Mouse (Mus musculus) embryonic fibroblast, embryonic 13.5 days (primary cell): Measurements from ENCODE around the gene Mfap4. TPM values are rescaled to one million over a fixed set of nuclear protein-coding genes. Genes with fewer than 3 reads are reported as not detected.

Source experiments
- H3K27ac ChIP-seq: 2 replicates; pipeline ENCODE4 v1.5.1; 2012; ENCODE audit warnings: low read length, control low read depth, inconsistent platforms; ENCODE audit not compliant: insufficient read depth
- H3K4me1 ChIP-seq: 2 replicates; pipeline ENCODE4 v1.6.1; 2011; ENCODE audit warnings: low read length; ENCODE audit not compliant: control insufficient read depth, insufficient read depth
- H3K4me3 ChIP-seq: 2 replicates; pipeline ENCODE4 v1.5.1; 2011; ENCODE audit warnings: mild to moderate bottlenecking, control low read depth, low read length; ENCODE audit not compliant: insufficient read depth
- CTCF ChIP-seq: IDR thresholded peaks from 2 replicates; pipeline ENCODE4 v1.5.1; 2011; ENCODE audit warnings: mild to moderate bottlenecking, control low read depth, low read length, moderate library complexity, borderline replicate concordance; ENCODE audit not compliant: insufficient read depth
- POLR2A ChIP-seq: IDR thresholded peaks from 2 replicates; pipeline ENCODE4 v1.6.1; 2011; ENCODE audit warnings: low read depth, mild to moderate bottlenecking, control low read depth, low read length, moderate library complexity
- polyA plus RNA-seq: library from polyadenylated mRNA; stranded (reverse); fragments of >200 nt; gene quantifications from 2 replicates; pipeline ENCODE4 v1.2.4, GENCODE M21; 2011; ENCODE audit warnings: low read depth; ENCODE audit not compliant: missing spikeins, insufficient read length

The Mfap4 gene
- polyA plus RNA-seq, 1 experiment = 530 TPM

- TF ChIP-seq CTCF (no peak), POLR2A (no peak)
- Histone ChIP-seq H3K4me3 (no peak overlapping the region), H3K4me1 (no peaks in the 10 kb centered on the region), H3K27ac (no peak overlapping the region)
These were observed 21.2 kb upstream of the Mfap4 start for GRCm38 (mm10) chr11:61464071-61464470.

DNA sequence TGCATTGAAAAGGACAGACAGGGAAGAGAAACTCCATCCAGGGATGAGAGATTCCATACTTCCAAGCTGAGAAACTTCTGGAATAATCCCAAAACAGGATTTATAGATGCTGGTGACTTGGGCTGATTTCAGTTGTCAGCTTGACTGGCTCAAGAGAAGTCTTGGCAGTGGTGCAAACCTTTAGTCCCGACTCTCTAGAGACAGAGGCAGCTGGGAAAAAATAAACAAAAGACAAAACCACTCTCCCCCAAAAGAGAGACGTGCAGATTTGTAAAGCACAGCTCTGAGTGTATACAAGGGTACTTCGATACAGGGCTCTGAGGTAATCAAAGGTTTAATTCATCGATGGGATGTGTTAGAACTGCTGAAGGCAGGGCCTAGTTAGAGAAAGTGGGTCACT, 19.8 kb upstream of the Mfap4 start:
- Histone ChIP-seq H3K27ac (no peak overlapping the region), H3K4me3 (no peak overlapping the region), H3K4me1 (no peaks in the 10 kb centered on the region)
- no peak for TF ChIP-seq CTCF
- TF ChIP-seq POLR2A = no peak

DNA sequence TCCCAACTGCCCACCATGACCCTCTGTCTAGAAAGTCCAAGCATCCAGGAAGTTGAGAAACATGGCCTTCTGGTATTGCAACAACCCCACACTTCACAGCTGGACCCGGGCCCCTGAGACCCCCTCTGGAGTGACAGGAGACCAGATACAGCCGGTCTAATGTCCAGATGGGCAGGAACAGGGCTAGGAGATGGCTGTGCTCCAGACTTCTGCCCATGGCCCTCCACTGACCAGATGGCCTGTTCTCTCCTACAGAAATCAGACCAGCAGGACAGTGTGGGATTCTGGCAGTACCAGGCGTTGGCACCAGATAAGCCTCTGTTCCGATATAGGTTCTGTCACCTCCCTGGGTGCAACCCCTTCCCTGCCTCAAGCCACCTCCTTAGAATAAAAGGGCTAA, 16.7 kb upstream of the Mfap4 start:
- no peak for TF ChIP-seq CTCF
- H3K4me1 ChIP-seq = no peaks in the 10 kb centered on the region
- H3K4me3 ChIP-seq = no peak overlapping the region
- H3K27ac ChIP-seq = no peak overlapping the region

DNA sequence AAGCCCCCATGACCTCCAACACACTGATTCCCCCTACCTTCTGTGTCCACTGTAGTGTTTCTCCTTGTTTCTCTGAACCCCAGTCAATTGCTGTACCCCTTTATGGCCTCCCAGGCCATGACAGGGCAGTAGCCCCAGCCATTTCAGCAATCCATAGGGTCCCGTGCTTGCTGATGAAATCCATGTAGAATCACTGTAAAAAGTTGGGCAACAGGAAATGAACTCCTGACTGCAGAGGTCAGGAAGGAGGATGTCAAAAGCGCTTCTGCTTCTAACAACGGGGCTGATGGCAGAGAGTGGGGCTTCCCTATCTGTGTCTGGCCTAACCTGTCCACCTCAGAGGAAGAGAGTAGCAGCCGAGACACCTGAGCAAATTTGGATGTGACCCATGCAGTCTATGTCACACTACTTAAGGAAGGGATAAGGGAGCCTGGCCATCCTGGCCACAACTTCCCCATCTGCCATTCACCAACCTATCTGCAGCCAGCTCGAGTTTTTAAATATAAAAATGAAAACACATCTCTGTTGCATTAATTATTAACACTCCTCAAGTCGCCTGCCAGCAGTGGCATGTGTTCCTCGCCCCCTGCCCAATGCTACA, 15.8 kb upstream of the Mfap4 start:
- no peaks in the 10 kb centered on the region for H3K4me1 ChIP-seq
- H3K27ac ChIP-seq = no peak overlapping the region
- H3K4me3 ChIP-seq = no peak overlapping the region
- TF ChIP-seq POLR2A (no peak), CTCF (no peak)

DNA sequence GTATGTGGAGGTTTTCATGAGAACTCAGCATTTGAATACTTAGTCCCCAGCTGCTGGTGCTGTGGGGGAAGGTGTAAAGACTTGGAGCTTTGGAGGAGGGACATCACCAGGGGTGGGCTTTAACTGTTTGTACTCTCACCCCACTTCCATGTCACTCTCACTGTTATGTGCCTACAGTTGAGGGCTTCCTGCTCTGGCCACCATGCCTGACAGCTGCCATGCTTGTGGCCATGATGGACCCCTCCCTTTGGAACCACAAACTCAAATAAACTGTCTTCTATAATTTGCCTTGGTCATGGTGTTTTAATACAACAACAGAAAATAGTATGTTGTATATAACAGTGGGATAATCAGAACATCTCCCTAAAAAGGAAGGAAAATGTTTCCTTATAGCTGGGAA, 14.4 kb upstream of the Mfap4 start:
- H3K4me3 ChIP-seq = no peak overlapping the region
- H3K27ac ChIP-seq = no peak overlapping the region
- no peak for TF ChIP-seq POLR2A
- TF ChIP-seq CTCF = no peak
- H3K4me1 ChIP-seq = no peaks in the 10 kb centered on the region

DNA sequence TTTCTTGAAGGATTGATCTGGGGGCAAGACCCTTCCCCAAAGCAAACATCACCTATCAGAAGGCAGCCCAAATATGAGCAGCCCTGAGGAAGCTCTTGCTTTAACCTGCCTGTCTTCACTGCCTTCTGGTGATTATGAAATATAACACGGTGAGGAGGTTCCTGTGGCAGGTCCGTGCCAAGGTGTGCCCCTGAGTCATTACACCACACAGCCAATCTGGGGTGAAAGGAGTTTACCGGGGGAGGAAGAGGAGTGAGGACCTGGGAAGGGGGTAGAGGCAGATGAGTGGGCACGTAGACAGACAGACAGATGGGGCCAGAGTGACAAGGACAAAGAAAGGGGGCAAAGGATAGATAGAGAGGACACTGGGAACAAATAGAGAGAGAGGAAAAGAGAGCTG, 11.6 kb upstream of the Mfap4 start:
- Histone ChIP-seq H3K27ac (no peak overlapping the region), H3K4me1 (no peaks in the 10 kb centered on the region; the same call in 1 of the 2 replicates), H3K4me3 (no peak overlapping the region)
- TF ChIP-seq CTCF = no peak
- no peak for TF ChIP-seq POLR2A

DNA sequence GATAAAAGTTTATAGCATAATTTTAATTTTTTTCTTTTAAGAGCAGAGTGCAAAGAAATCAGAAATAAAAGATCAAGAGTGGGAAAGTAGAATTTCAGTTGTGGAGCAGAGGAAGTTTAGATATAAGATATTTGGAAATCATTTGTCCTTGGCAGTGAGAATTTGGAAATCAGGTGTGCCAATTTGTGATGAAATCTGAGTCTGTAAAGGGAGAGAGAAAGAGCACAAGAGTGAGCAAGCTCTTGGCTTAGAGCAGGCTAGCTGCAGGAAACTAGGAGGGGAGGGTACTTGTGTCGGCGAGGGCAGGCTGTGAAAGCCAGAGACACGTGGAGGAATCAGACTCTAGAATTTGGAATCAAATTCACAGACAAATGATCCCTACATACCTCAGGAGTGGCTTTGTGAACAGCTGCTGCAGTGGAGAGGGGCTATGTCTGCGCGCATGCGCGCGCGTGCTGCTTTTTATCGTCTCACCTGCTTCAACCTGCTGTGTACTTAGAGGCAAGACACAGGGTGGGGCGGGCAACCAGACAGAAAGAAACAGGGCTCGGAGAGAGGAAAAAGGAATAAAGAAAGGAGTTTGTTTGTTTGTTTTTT, 8.3 kb upstream of the Mfap4 start:
- Histone ChIP-seq H3K4me3 (no peak overlapping the region), H3K27ac (no peak overlapping the region), H3K4me1 (no peaks in the 10 kb centered on the region; the same call in 1 of the 2 replicates)
- TF ChIP-seq POLR2A = no peak
- no peak for TF ChIP-seq CTCF

GRCm38 (mm10) chr11:61477566-61478508, 7.4 kb upstream of the Mfap4 start:
- Histone ChIP-seq H3K4me3 (no peak overlapping the region), H3K4me1 (no peaks in the 10 kb centered on the region; the same call in 1 of the 2 replicates), H3K27ac (no peak overlapping the region)
- TF ChIP-seq CTCF (no peak), POLR2A (no peak)

DNA sequence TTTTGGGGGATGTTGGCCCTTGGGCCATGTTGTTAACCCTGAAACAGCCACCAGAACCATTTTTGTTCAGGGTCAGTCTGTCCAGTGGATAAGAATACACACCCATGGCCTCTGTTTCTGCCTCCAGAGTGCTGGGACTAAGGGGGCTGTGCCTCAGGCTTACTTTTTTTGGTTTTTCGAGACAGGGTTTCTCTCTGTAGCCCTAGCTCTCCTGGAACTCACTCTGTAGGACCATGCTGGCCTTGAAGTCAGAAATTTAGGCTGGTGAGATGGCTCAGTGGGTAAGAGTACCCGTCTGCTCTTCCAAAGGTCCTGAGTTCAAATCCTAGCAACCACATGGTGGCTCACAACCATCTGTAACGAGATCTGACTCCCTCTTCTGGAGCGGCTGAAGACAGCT, 6.4 kb upstream of the Mfap4 start:
- no peak overlapping the region for H3K4me3 ChIP-seq
- no peaks in the 10 kb centered on the region; the same call in 1 of the 2 replicates for H3K4me1 ChIP-seq
- H3K27ac ChIP-seq = no peak overlapping the region
- TF ChIP-seq POLR2A (no peak), CTCF (no peak)
